Mouse (Mus musculus): ENCODE data around the gene Ccdc9. TPM values are rescaled to one million over a fixed set of nuclear protein-coding genes. Genes with fewer than 3 reads are reported as not detected.

Gene Ccdc9
- total and polyA plus RNA-seq, 2 experiments from 2014 or later: 18.6 to 31.6 TPM

DNA sequence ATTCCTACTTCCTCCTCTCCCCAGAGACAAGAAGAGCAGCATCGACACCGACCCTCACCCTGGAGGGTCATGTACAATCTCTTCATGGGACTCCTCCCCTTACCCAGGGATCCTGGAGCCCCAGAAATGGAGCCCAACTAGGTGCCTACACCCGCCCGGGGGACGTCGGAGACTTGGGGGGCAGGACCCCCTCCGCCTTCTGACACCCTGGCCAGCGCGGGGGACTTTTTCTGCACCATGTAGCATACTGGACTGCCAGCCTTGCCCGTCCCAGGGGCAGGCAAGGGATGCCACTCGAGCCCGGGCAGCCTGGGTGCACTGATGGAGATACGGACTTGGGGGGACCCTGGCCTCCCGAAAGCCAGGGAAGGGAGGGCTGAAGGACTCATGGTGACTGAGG is 30.5 kb upstream of the Ccdc9 start:
- no peak for ATAC-seq
- Histone ChIP-seq H3K27me3 (ENCODE audit: insufficient read depth, low read length) (no peaks in the 10 kb centered on the region), H3K27ac (ENCODE audit: low read depth, low read length) (no peak overlapping the region), H3K4me3 (ENCODE audit: low read depth, low read length) (no peak overlapping the region), H3K4me2 (ENCODE audit: low read depth) (no peak overlapping the region), H3K9me3 (ENCODE audit: low read length) (no peaks in the 10 kb centered on the region), H3K4me1 (ENCODE audit: insufficient read depth) (peaks cover 15% of the 10 kb centered on the region), H3K9ac (no peak overlapping the region), H3K36me3 (ENCODE audit: insufficient read depth) (peaks cover 14% of the 10 kb centered on the region)
- WGBS: 89% methylated on average over 14 of the region's 14 CpGs
- no peak for DNase-seq
- TF ChIP-seq CTCF (IDR thresholded peaks at IDR 0.05; ENCODE audit: low read depth): no peak

- 71% methylated on average over 4 of the region's 4 CpGs for WGBS
- ATAC-seq (no peak), DNase-seq (no peak)
- no peaks in the 10 kb centered on the region for H3K27me3 ChIP-seq (ENCODE audit: insufficient read depth, low read length)
- TF ChIP-seq CTCF (IDR thresholded peaks at IDR 0.05; ENCODE audit: low read depth): no peak
- H3K4me2 ChIP-seq (ENCODE audit: low read depth): no peak overlapping the region
- H3K9me3 ChIP-seq (ENCODE audit: low read length): no peaks in the 10 kb centered on the region
- no peak overlapping the region for H3K27ac ChIP-seq (ENCODE audit: low read depth, low read length)
- H3K9ac ChIP-seq: no peak overlapping the region
- peaks cover 15% of the 10 kb centered on the region for H3K4me1 ChIP-seq (ENCODE audit: insufficient read depth)
- H3K36me3 ChIP-seq (ENCODE audit: insufficient read depth): peaks cover 14% of the 10 kb centered on the region
- H3K4me3 ChIP-seq (ENCODE audit: low read depth, low read length): no peak overlapping the region
These were observed 28.7 kb upstream of the Ccdc9 start for GRCm38 (mm10) chr7:16315222-16315759.

DNA sequence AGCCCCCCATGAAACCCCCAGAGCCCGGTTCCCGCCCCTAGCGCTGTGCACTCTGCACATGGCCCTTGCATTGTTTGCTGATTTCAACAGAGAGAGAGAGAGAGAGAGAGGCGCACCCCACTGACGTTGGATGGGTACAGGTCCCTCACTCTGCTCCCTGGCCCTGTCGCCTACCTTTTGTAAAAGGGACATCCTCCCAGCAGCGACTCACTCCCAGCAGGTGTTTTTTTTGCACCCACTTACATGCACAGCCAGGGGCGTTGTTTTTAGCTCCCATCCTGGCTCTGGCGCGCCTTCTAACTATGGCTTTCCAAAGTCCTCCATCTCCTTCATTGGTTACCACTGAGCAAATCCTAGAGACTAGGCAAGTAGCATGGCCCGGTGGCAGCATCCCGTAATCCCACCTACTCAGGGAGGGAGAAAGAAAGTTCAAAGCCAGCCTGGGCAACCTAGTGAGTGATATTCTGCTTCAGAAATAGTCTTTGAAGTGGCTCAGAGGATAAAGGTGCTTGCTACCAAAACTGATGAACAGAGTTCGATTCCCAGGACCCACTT is 27.7 kb upstream of the Ccdc9 start:
- peak overlapping the region; percentile 98 for H3K4me2 ChIP-seq (ENCODE audit: low read depth)
- peak overlapping the region; percentile 94 for H3K27ac ChIP-seq (ENCODE audit: low read depth, low read length)
- DNase-seq (no peak), ATAC-seq (0 out of 2 replicates have a peak, but pooled peaks have one; percentile 2)
- TF ChIP-seq CTCF (IDR thresholded peaks at IDR 0.05; ENCODE audit: low read depth): peak; percentile 1; the same call in 1 of the 2 replicates
- no peaks in the 10 kb centered on the region for H3K9me3 ChIP-seq (ENCODE audit: low read length)
- peak overlapping the region; percentile 82 for H3K9ac ChIP-seq
- peaks cover 15% of the 10 kb centered on the region for H3K4me1 ChIP-seq (ENCODE audit: insufficient read depth)
- 9% methylated on average over 13 of the region's 13 CpGs for WGBS
- H3K27me3 ChIP-seq (ENCODE audit: insufficient read depth, low read length): no peaks in the 10 kb centered on the region
- H3K36me3 ChIP-seq (ENCODE audit: insufficient read depth): peaks cover 14% of the 10 kb centered on the region
- peak overlapping the region; percentile 72 for H3K4me3 ChIP-seq (ENCODE audit: low read depth, low read length)

DNA sequence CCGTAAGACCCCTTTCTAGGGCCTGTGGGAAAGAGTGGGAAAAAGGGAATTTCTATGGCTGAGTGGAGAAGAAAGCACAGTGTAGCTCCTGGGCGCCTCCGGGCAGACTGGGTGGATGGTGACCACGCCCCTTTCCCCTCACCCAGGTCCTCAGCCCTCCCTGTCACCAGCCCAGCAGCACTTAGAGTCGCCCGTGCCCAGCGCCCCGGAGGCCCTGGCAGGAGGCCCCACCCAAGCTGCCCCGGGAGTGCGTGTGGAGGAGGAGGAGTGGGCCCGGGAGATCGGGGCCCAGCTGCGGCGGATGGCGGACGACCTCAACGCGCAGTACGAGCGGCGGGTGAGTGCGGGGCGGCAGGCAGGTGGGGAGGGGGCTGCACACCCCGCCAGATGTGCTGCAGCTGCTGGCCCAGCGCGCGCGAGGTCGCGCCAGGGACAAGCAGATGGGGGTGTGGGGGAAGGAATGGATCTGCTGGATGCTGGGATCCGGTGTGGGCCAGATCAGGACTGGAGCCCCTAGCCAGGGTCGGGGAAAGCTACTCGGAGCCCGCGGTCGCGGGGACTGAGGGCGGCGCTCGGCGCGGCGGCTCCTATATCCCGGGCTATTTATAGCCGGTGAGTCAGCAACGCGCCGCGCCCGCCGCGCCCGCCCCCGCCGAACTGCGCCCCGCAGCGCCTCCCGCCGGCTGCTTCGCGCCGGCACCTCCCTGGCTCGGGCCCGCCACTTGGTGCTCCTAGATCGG is 27.1 kb upstream of the Ccdc9 start:
- DNase-seq (peak; percentile 87), ATAC-seq (peak; percentile 74)
- Histone ChIP-seq H3K36me3 (ENCODE audit: insufficient read depth) (peaks cover 14% of the 10 kb centered on the region), H3K9ac (peak overlapping the region; percentile 82), H3K4me2 (ENCODE audit: low read depth) (peak overlapping the region; percentile 98), H3K27ac (ENCODE audit: low read depth, low read length) (peak overlapping the region; percentile 94), H3K4me1 (ENCODE audit: insufficient read depth) (peaks cover 15% of the 10 kb centered on the region), H3K27me3 (ENCODE audit: insufficient read depth, low read length) (no peaks in the 10 kb centered on the region), H3K9me3 (ENCODE audit: low read length) (no peaks in the 10 kb centered on the region), H3K4me3 (ENCODE audit: low read depth, low read length) (peak overlapping the region; percentile 72)
- peak; percentile 21; the same call in 1 of the 2 replicates for TF ChIP-seq CTCF (IDR thresholded peaks at IDR 0.05; ENCODE audit: low read depth)
- WGBS: 4% methylated on average over 48 of the region's 66 CpGs

- peaks cover 15% of the 10 kb centered on the region for H3K4me1 ChIP-seq (ENCODE audit: insufficient read depth)
- WGBS: 1% methylated on average over 12 of the region's 12 CpGs
- peak overlapping the region; percentile 82 for H3K9ac ChIP-seq
These were observed 26.2 kb upstream of the Ccdc9 start for GRCm38 (mm10) chr7:16312672-16313311.

DNA sequence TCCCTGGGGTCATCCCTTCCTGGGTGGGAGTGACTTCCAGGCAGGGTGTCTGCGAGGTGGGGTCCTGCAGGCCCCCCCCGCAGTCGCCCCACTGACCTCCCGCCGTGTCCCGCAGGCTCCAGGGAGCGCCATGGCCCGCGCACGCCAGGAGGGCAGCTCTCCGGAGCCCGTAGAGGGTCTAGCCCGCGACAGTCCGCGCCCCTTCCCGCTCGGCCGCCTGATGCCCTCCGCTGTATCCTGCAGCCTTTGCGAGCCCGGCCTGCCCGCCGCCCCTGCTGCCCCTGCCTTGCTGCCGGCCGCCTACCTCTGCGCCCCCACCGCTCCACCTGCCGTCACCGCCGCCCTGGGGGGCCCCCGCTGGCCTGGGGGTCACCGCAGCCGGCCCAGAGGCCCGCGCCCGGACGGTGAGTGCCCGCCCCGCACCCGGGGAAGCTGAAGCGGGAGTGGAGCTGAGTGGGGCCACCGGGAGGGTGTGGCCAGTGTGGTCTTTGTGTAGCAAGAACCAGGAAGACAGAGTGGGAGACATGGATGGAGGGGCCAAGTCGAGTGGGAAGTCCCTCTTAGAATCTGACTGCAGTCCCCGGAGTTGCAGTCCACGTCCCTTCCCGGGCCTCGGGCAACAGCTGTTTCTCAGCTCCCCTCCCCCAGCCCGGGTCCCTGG is 25.5 kb upstream of the Ccdc9 start:
- no peak for TF ChIP-seq CTCF (IDR thresholded peaks at IDR 0.05; ENCODE audit: low read depth)
- H3K9me3 ChIP-seq (ENCODE audit: low read length): no peaks in the 10 kb centered on the region
- no peak for ATAC-seq
- WGBS: 1% methylated on average over 43 of the region's 49 CpGs
- peak overlapping the region; percentile 72 for H3K4me3 ChIP-seq (ENCODE audit: low read depth, low read length)
- H3K9ac ChIP-seq: peak overlapping the region; percentile 82
- peak overlapping the region; percentile 98 for H3K4me2 ChIP-seq (ENCODE audit: low read depth)
- peaks cover 7% of the 10 kb centered on the region for H3K36me3 ChIP-seq (ENCODE audit: insufficient read depth)
- H3K27ac ChIP-seq (ENCODE audit: low read depth, low read length): peak overlapping the region; percentile 64
- DNase-seq: no peak
- H3K4me1 ChIP-seq (ENCODE audit: insufficient read depth): peaks cover 15% of the 10 kb centered on the region
- H3K27me3 ChIP-seq (ENCODE audit: insufficient read depth, low read length): no peaks in the 10 kb centered on the region

More at GRCm38 (mm10) chr7:16312672-16313311, 26.2 kb upstream of the Ccdc9 start:
- Histone ChIP-seq H3K27ac (ENCODE audit: low read depth, low read length) (peak overlapping the region; percentile 94), H3K27me3 (ENCODE audit: insufficient read depth, low read length) (no peaks in the 10 kb centered on the region), H3K9me3 (ENCODE audit: low read length) (no peaks in the 10 kb centered on the region), H3K4me2 (ENCODE audit: low read depth) (peak overlapping the region; percentile 98), H3K36me3 (ENCODE audit: insufficient read depth) (peaks cover 13% of the 10 kb centered on the region), H3K4me3 (ENCODE audit: low read depth, low read length) (peak overlapping the region; percentile 72)
- no peak for TF ChIP-seq CTCF (IDR thresholded peaks at IDR 0.05; ENCODE audit: low read depth)
- DNase-seq: peak; percentile 22
- no peak for ATAC-seq

Measured in forebrain, postnatal 0 days (tissue).